Mouse (Mus musculus) gastrocnemius, postnatal 14 days (tissue): ENCODE results near the gene Slc8a1. TPM values are rescaled to one million over a fixed set of nuclear protein-coding genes. Genes with fewer than 3 reads are reported as not detected.

Experiments
- DNase-seq: peaks from one replicate; pipeline ENCODE4 v3.0.0; 2021; ENCODE audit warnings: mixed read lengths
- intact Hi-C: fragments of 180-260 bp; cut with DNase I; formaldehyde crosslinking; loops from one replicate; pipeline ENCODE4 v1.15.1; 2025; ENCODE audit warnings: low total_unique reads
- total RNA-seq, 2 experiments: library from RNA; stranded (reverse); gene quantifications; 2 replicates each; pipeline ENCODE4 v1.2.3; 2021

The Slc8a1 gene
- total RNA-seq, 2 experiments from 2014 or later: 11.9 to 14.4 TPM

- intact Hi-C loops: no loop called here
- no peak for DNase-seq
Observed at GRCm38 (mm10) chr17:81524826-81525225, 213.4 kb downstream of the Slc8a1 start.

DNA sequence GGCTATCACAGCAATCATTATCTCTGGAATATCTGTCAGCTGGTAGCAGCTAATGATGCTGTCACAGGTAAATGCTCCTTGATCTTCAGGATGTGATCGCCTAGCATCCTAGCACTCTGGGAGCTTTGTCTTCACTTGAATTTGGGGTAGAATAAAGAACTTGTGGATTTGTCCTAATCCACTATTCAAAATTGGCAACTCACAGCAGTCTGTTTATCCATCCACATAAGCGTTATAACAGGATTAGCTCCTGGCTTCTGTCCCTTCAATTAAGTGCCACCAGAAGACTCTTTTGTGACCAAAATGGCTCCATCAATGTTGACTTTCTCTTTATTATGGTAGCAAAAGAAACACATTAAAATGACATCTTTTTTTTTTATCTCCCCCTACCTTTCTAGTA lies 214.2 kb downstream of the Slc8a1 start:
- intact Hi-C loops: no loop called here
- no peak for DNase-seq

DNA sequence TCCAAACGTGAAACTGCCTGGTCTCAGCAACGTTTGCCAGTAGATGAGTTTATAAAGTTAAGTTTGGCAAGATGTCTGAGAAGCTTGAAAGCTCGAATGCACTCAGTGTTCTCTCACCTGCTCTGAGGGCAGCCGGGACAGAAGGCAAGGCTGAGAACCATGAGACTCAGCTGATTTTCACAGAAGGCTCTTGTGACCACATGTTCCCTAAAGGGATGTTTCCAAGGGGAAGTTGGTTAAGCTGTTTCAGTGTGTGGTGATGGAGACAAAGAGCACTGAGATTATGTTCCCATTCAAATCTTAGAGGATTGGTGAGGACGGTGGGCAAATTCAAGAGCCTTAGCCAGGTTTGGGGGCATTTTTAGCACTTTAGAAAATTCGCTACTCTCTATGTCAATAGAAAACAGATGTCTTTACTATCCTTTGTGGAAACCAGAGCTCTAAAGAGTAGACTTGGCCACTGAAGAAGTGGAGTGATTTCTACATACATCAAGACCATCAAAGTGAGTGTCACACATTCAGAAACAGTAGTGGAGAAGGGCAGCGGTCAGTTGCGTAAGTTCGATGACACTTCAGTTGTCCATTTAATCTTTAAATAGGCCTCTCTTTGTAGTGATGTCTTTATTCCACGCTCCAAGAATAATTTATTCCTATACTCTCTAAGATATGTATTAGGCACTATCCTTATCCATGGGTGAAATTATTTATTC lies 219.7 kb downstream of the Slc8a1 start:
- intact Hi-C loops: no loop called here
- DNase-seq: no peak

DNA sequence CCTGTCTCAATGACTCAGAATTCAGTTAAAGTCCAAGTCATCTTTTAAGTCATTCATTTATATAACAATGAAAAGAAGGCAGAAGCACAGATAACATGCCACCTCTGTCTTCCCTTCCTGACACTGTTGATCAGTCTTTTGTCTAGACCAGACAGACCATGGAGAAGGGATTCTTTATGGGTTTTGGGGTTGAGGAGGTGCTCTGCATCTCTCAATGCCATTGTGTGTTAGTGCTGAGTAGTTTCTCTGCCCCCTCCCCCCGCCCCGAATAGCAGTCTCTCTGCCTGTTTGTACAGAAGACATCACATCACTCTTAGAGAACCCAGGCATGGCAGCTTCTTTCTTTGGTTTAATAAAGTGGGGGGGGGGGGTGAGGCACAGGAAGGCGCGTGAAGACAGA lies 222.0 kb downstream of the Slc8a1 start:
- intact Hi-C loops: no loop called here
- no peak for DNase-seq

DNA sequence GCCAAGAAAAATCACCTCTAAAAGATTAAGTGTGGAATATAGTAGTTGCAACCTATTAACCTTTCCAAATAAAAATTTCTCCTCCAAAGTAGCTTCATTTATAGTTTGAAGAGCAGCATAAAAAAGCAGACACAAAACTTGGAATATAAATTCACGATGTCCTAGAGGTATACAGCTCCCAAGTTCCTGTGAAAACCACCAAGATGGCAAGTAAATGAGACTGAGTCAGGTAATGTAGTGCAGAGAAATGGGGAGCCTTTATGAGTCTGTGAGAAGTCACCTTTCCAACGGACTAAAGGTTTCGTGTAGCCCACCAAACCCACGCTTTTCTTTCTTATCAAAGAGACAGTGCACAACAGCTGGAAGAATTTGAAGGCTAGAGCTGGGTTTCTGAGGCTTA lies 224.2 kb downstream of the Slc8a1 start:
- DNase-seq: no peak
- intact Hi-C loops: no loop called here

DNA sequence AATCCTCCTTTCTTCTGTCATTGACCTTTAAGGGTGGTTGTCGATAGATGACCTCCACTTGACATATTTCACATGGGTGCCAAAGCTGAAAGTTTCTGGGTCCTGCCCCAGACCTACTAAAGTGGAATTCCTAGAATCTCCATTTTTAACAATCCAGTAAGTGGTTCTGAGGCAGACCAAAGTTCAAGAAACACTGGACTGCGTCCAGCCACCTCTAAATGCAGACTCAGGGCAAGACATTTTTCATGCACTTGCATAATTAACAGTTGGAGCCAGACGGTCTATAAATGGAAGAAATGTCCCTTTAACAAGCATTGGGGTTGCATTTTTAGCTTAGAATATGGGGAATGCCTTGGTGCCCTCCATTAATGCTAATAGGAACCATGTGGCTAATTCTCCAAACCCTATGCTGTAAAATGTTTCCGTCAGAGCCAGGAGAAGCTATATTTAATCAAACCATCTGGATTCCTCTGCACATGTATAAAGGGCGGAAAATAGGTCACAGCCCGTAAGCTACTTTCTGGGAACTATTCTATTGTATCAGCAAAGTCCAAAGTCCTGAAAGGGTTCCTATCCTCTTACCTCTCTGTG lies 224.7 kb downstream of the Slc8a1 start:
- intact Hi-C loops: no loop called here
- DNase-seq: no peak

DNA sequence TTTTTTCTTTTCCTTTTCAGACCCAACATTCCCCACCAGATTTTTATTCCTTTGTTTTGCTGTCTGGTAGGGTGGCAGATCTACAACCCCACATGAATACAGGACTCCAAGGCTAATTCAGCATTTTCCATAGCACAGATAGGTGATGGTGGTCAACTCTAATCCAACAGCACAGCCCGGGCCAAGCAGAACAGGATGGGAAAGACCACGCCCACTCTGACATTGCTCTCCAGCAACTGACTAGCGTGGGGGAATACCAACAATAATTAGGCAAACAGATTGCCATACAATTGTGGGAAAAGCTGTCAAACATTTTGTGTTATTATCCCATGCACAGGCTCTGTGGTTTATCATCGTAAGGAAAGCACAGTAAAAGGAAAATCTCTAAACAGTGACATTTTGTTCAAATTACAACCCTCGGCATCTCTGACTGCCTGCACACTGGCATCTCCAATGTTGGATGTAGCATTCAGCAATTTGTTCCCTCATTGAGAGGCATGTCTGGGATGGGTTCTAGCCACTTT lies 233.0 kb downstream of the Slc8a1 start:
- no peak for DNase-seq
- intact Hi-C loops: no loop called here

GRCm38 (mm10) chr17:81504040-81504439 lies 234.1 kb downstream of the Slc8a1 start:
- DNase-seq: no peak
- intact Hi-C loops: no loop called here

GRCm38 (mm10) chr17:81502732-81503131 lies 235.4 kb downstream of the Slc8a1 start:
- intact Hi-C loops: no loop called here
- no peak for DNase-seq

DNA sequence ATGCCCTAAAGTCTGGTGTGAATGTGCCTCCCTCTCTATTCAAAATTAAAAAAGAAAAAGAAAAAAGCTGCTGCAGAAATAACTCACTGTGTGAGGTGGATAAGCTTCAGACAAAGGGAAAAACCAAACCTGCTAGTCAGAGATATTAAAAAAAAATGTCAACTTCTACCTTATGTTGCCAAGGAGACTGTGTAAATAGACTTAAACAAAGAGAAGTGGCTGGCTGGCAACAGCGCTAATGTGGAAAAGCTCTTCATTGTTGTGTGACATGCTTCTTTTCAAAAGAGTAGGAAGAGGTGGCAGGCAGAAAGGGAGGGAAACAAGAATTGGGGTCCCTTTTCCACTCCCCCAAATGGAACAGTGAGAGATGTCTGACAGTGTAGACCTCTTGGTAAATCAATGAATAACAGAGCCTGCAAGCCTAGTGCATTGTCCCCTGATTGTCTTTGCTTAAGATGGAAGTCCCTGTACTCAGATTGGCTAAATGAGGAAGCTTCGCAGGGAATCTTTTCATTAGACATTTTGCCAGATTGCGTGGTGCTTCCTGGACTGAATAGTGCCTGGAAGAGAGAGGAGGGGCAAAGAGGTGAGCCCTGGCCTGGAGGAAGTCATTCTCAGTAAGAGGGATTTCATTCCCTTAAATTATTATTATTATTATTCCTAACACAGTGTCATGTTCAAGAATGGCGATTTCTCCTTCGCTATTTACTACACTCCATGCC lies 237.3 kb downstream of the Slc8a1 start:
- DNase-seq: no peak
- intact Hi-C loops: no loop called here

GRCm38 (mm10) chr17:81497919-81498318 lies 240.3 kb downstream of the Slc8a1 start:
- DNase-seq: no peak
- intact Hi-C loops: no loop called here

DNA sequence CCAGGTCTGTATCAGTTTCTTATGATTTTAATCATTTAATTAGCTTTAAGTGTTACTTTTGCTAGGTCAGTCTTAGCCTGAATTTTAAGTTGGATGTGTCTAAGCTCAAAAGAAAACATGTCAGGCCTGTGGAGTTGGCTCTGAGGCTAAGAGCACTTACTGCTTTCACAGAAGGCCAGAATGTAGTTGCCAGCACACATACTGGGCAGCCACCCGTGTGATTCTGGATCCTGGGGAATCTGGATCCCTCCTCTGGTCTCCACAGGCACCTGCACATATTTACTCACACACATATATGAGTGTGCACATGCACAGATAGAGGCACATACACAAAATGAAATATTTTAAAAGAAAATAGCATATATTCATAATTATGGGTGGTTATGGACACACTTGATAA lies 241.6 kb downstream of the Slc8a1 start:
- DNase-seq: no peak
- intact Hi-C loops: no loop called here

GRCm38 (mm10) chr17:81492216-81492865 lies 245.8 kb downstream of the Slc8a1 start:
- intact Hi-C loops: no loop called here
- peak; percentile 29 for DNase-seq

GRCm38 (mm10) chr17:81486388-81486787 lies 251.8 kb downstream of the Slc8a1 start:
- intact Hi-C loops: no loop called here
- no peak for DNase-seq

GRCm38 (mm10) chr17:81481843-81482490 lies 256.2 kb downstream of the Slc8a1 start:
- intact Hi-C loops: no loop called here
- DNase-seq: peak; percentile 71

- intact Hi-C loops: no loop called here
- DNase-seq: peak; percentile 68
Observed at GRCm38 (mm10) chr17:81480351-81481161, 257.6 kb downstream of the Slc8a1 start.

- intact Hi-C loops: loop anchor here (10.0 kb wide), 1 partner anchor 305 kb away; no protein-coding TSS in a partner anchor
- DNase-seq: no peak
Observed at GRCm38 (mm10) chr17:81479807-81480206, 258.4 kb downstream of the Slc8a1 start.

DNA sequence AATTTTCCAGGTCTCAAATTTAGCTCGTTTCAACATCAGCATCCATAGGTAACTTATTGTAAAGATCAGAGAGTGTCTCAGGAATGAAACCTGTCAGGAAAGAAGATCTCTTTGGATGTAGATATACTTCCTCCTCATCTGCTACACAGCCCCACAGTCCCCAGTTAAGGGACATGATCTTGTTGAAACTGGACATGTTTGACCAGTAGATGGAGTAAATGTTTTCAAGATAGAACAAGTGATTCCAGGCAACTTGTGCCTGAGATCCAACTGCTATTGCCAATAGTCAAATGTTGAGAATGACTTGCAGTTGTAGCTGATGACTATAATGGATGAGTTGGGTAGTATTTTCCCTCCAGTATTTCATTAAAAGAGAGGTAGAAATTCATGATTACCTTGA lies 260.8 kb downstream of the Slc8a1 start:
- intact Hi-C loops: loop anchor here (10.0 kb wide), 1 partner anchor 307 kb away; no protein-coding TSS in a partner anchor
- DNase-seq: no peak

DNA sequence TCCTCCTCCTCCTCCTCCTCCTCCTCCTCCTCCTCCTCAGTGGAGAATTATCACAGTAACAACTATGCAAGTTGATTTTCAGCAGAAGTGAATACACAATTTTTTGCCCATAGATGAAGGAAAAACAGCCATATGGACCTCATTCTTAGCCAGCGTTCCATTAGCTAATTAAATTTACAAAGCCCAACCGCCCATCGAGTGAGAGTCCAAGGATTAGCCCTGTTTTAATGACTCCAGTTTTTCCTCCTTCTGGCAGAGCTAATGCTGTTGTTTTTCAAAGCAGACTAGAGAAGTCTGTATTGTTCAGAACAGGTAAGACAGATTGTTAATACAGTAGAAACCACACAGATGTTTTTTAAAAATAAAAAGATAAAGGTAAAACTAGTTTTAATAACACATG lies 264.8 kb downstream of the Slc8a1 start:
- intact Hi-C loops: loop anchor here (10.0 kb wide), 1 partner anchor 311 kb away; no protein-coding TSS in a partner anchor
- no peak for DNase-seq
